Mouse (Mus musculus): ENCODE measurements around the gene Dchs1.
"Not testable (repeated sequence)": the region's sequence is repeated elsewhere in the genome, so short reads cannot be mapped to it uniquely, and the experiment has no call there.

Dchs1 gene

GRCm38 (mm10) chr7:105783861-105784260, 3.6 kb downstream of the Dchs1 start:
- no peak for DNase-seq (ENCODE audit: low spot score in 2 of 2)

GRCm38 (mm10) chr7:105778553-105779265, 8.7 kb downstream of the Dchs1 start:
- DNase-seq (ENCODE audit: low spot score in 2 of 2): no peak

- no peak for DNase-seq (ENCODE audit: low spot score in 2 of 2)
These were observed 9.5 kb downstream of the Dchs1 start for GRCm38 (mm10) chr7:105777797-105778552.

- DNase-seq (ENCODE audit: low spot score in 2 of 2): no peak
These were observed 10.1 kb downstream of the Dchs1 start for GRCm38 (mm10) chr7:105777316-105777715.

- no peak for DNase-seq (ENCODE audit: low spot score in 2 of 2)
These were observed 11.4 kb downstream of the Dchs1 start for GRCm38 (mm10) chr7:105776026-105776425.

- DNase-seq (ENCODE audit: low spot score in 2 of 2): no peak
These were observed 12.8 kb downstream of the Dchs1 start for GRCm38 (mm10) chr7:105774661-105775060.

- no peak for DNase-seq (ENCODE audit: low spot score in 2 of 2)
These were observed 14.4 kb downstream of the Dchs1 start for GRCm38 (mm10) chr7:105773041-105773440.

- no peak for DNase-seq (ENCODE audit: low spot score in 2 of 2)
These were observed 15.1 kb downstream of the Dchs1 start for GRCm38 (mm10) chr7:105772331-105772730.

- no peak for DNase-seq (ENCODE audit: low spot score in 2 of 2)
These were observed 17.5 kb downstream of the Dchs1 start for GRCm38 (mm10) chr7:105769959-105770358.

GRCm38 (mm10) chr7:105767729-105768165, 19.7 kb downstream of the Dchs1 start:
- DNase-seq (ENCODE audit: low spot score in 2 of 2): no peak

GRCm38 (mm10) chr7:105764331-105764730, 23.1 kb downstream of the Dchs1 start:
- no peak for DNase-seq (ENCODE audit: low spot score in 2 of 2)

GRCm38 (mm10) chr7:105762517-105763270, 24.8 kb downstream of the Dchs1 start:
- DNase-seq (ENCODE audit: low spot score in 2 of 2): no peak

GRCm38 (mm10) chr7:105761813-105762484, 25.5 kb downstream of the Dchs1 start:
- DNase-seq (ENCODE audit: low spot score in 2 of 2): no peak

- DNase-seq (ENCODE audit: low spot score in 2 of 2): no peak
These were observed 34.2 kb downstream of the Dchs1 start for GRCm38 (mm10) chr7:105753281-105753680.

- no peak for DNase-seq (ENCODE audit: low spot score in 2 of 2)
These were observed 34.7 kb downstream of the Dchs1 start for GRCm38 (mm10) chr7:105752716-105753115.

GRCm38 (mm10) chr7:105751491-105752433, 35.7 kb downstream of the Dchs1 start, which contains the start of gene Tpp1:
TSS of gene Tpp1 (minus strand) at chr7:105752235.
- peak; percentile 76 to 87 for DNase-seq (ENCODE audit: low spot score in 2 of 2)

GRCm38 (mm10) chr7:105747776-105748175, 39.7 kb downstream of the Dchs1 start:
- DNase-seq (ENCODE audit: low spot score in 2 of 2): no peak

GRCm38 (mm10) chr7:105743926-105744590, 43.4 kb downstream of the Dchs1 start, which contains the start of gene Taf10:
TSS of gene Taf10 (minus strand) at chr7:105744361.
- peak; percentile 76 to 86 for DNase-seq (ENCODE audit: low spot score in 2 of 2)

GRCm38 (mm10) chr7:105743246-105743925, 44.1 kb downstream of the Dchs1 start:
- not testable (repeated sequence) for DNase-seq (ENCODE audit: low spot score in 2 of 2)

Data from spleen, postnatal 14 days (tissue).